Comparison of ENCODE assay signal across 8 mouse cellular contexts in the genomic region with DNA sequence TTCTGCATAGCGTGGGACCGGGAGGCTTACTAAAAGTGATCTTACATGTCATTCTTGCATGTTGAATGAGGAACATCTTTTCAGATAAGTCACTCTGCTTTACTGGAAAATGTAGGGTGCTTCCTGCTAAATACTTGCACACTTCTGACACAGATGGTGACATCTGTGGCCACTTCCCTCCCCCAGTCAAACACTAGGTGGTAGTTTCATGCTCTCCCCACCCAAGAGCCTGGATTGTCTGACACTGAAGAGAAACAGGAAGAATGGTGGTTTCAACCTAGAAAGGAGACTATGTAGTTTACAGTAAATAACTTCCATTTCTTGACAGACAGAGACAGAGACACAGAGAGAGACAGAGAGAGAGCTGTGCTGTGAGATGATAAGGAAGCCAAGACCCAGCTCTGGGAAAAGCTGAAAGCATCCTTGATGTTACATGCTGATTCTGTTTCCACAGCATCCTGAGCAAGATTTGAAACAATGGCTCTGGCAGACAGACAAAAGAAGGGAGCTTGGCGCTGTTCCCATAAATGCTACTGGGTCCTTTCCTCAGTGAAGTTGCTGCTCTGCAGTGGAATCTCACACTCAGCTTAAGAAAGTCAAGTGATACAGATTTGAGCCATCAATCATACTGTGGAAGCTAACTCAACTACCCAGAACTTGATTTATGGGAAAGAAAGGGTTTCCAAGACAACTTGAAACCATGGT.
DNase-seq lines count a peak whose midpoint lies in the region; TF ChIP-seq lines count a peak whose summit lies in the region.
"Had no signal": no experiment of that assay in that cellular context is flagged by ENCODE, and none has a peak within 500 bp of the region (broad histone marks: within the 10 kb centered on the region; RNA-seq: fewer than 3 reads in every experiment).

No protein-coding gene starts in this region.

- TF ChIP-seq POLR2A in bone marrow macrophage, adult 2 months (IDR thresholded peaks at IDR 0.05; ENCODE audit: borderline replicate concordance, low read depth, low read length), result no peak

- H3K27ac ChIP-seq in bone marrow macrophage, adult 2 months (ENCODE audit: insufficient read depth, low read depth, low read length), result peak overlapping the region; percentile 37
- H3K27ac ChIP-seq: embryonic facial prominence, embryonic 13.5 days had no signal

- peak; percentile 55 to 63 for DNase-seq in kidney, postnatal 25 days
- DNase-seq in kidney, adult 8-10 months, result no peak
- peak; percentile 51 to 53 for DNase-seq in kidney, postnatal 4 days
- peak; percentile 62 for DNase-seq in splenic B cell, adult 2 months (ENCODE audit: low read depth, low spot score)
- no peak for DNase-seq in left cerebral cortex, adult 18-20 months (ENCODE audit: low spot score in 2 of 2)
- DNase-seq in adrenal gland, adult 8-10 months, result no peak

- no peak overlapping the region for H3K4me3 ChIP-seq in bone marrow macrophage, adult 2 months (ENCODE audit: insufficient read depth, low read length)
- H3K4me3 ChIP-seq: embryonic facial prominence, embryonic 13.5 days had no signal

- peaks cover 20% of the 10 kb centered on the region for H3K4me1 ChIP-seq in bone marrow macrophage, adult 2 months (ENCODE audit: control insufficient read depth, insufficient read depth, low read length)
- H3K4me1 ChIP-seq: embryonic facial prominence, embryonic 13.5 days had no signal

- no peaks in the 10 kb centered on the region for H3K27me3 ChIP-seq in splenic B cell, adult 2 months (ENCODE audit: control insufficient read depth, insufficient read depth, low read length, poor library complexity, severe bottlenecking)
- H3K27me3 ChIP-seq: embryonic facial prominence, embryonic 13.5 days had no signal

- no peaks in the 10 kb centered on the region for H3K36me3 ChIP-seq in splenic B cell, adult 2 months (ENCODE audit: control insufficient read depth, insufficient read depth, low read length, poor library complexity, severe bottlenecking)
- H3K36me3 ChIP-seq: embryonic facial prominence, embryonic 13.5 days had no signal

- TF ChIP-seq CTCF in bone marrow macrophage, adult 2 months (IDR thresholded peaks at IDR 0.05; ENCODE audit: low read depth, low read length), result no peak

Comparison
In these comparisons a context has a peak if more than half of its experiments do, and no peak if none do; other contexts are left out.
1. DNase-seq: peak in kidney, postnatal 25 days (2 of 2), kidney, postnatal 4 days (2 of 2) and splenic B cell, adult 2 months (single experiment); none in kidney, adult 8-10 months (0 of 2), left cerebral cortex, adult 18-20 months (0 of 2) and adrenal gland, adult 8-10 months (single experiment).